Mouse (Mus musculus) intestine, embryonic 15.5 days (tissue): ENCODE measurements around the gene Ccdc163. TPM values are rescaled to one million over a fixed set of nuclear protein-coding genes. Genes with fewer than 3 reads are reported as not detected.
A peak's percentile ranks its signal among the peaks of the same experiment; 100 is the strongest.

ENCODE experiments used
- ATAC-seq: fragments of 200-750 bp; cut with Nextera tagmentation; 2 replicates; pipeline ENCODE4 v1.8.0; 2017; ENCODE audit warnings: moderate TSS enrichment, moderate library complexity
- H3K27ac ChIP-seq: fragments of 300-500 bp; sonication (generic); 2 replicates; pipeline ENCODE4 v1.5.1; 2015; ENCODE audit warnings: mild to moderate bottlenecking, inconsistent platforms
- H3K27me3 ChIP-seq: fragments of 300-500 bp; sonication (generic); replicated peaks from 2 replicates; pipeline ENCODE4 v1.6.1; 2015; ENCODE audit warnings: inconsistent platforms
- H3K36me3 ChIP-seq: fragments of 300-500 bp; sonication (generic); 2 replicates; pipeline ENCODE4 v1.6.1; 2015; ENCODE audit warnings: inconsistent platforms
- H3K4me1 ChIP-seq: fragments of 300-500 bp; sonication (generic); replicated peaks from 2 replicates; pipeline ENCODE4 v1.6.1; 2015; ENCODE audit warnings: inconsistent platforms
- H3K4me2 ChIP-seq: fragments of 300-500 bp; sonication (generic); replicated peaks from 2 replicates; pipeline ENCODE4 v1.6.1; 2015; ENCODE audit warnings: mild to moderate bottlenecking, inconsistent platforms
- H3K4me3 ChIP-seq: fragments of 300-500 bp; sonication (generic); replicated peaks from 2 replicates; pipeline ENCODE4 v1.5.1; 2015; ENCODE audit warnings: inconsistent platforms
- H3K9ac ChIP-seq: fragments of 300-500 bp; sonication (generic); 2 replicates; pipeline ENCODE4 v1.6.1; 2015; ENCODE audit warnings: inconsistent platforms
- H3K9me3 ChIP-seq: fragments of 300-500 bp; sonication (generic); 2 replicates; pipeline ENCODE4 v1.6.1; 2016; ENCODE audit warnings: inconsistent platforms
- WGBS: fragments of 180-500 bp; shearing (Covaris S2); methylation state at CpG from one replicate; pipeline ENCODE4 v1.1.7; 2015; 5-methylcytosine and 5-hydroxymethylcytosine counted together
- polyA plus RNA-seq: library from polyadenylated mRNA; unstranded; fragments of >200 nt; fragmentation: Nextera tagmentation; extraction: Ambion mirVana; gene quantifications from 2 replicates; pipeline ENCODE4 v1.2.1, GENCODE M21; 2015

The Ccdc163 gene
- polyA plus RNA-seq, 1 experiment from 2014 or later = 26.4 TPM

DNA sequence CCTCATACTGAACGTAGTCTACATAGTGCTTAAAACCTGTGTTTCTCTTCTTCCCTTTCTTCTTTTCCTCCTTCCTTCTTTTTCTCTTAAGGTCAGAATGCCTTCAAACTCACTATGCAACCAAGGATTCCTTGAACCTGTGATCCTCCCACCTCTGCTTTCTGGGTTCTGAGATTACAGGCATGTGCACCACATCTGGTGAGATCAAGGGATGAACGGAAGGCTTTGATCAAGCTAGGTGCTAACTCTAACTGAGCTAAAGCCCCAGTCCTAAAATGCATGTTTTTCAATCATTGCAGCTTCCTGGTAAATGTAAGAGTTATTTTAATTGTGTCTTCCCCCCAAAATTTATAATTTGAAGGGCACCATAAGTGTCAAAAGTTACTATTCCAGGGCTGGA, 26.7 kb downstream of the Ccdc163 start:
- H3K4me2 ChIP-seq = no peak overlapping the region
- no peaks in the 10 kb centered on the region for H3K27me3 ChIP-seq
- 0 out of 2 replicates have a peak, but pooled peaks cover 4% of the 10 kb centered on the region for H3K4me1 ChIP-seq
- 72% methylated on average over 2 of the region's 2 CpGs for WGBS
- no peak overlapping the region for H3K4me3 ChIP-seq
- H3K27ac ChIP-seq = no peak overlapping the region
- H3K9ac ChIP-seq = no peak overlapping the region
- H3K36me3 ChIP-seq = no peaks in the 10 kb centered on the region
- no peaks in the 10 kb centered on the region for H3K9me3 ChIP-seq
- ATAC-seq = no peak

- Histone ChIP-seq H3K4me2 (no peak overlapping the region), H3K4me1 (no peaks in the 10 kb centered on the region), H3K9me3 (no peaks in the 10 kb centered on the region), H3K27ac (no peak overlapping the region), H3K4me3 (no peak overlapping the region), H3K27me3 (no peaks in the 10 kb centered on the region), H3K36me3 (no peaks in the 10 kb centered on the region), H3K9ac (no peak overlapping the region)
- no peak for ATAC-seq
- WGBS = 83% methylated on average over 9 of the region's 9 CpGs
Observed at GRCm38 (mm10) chr4:116738972-116739751, 30.9 kb downstream of the Ccdc163 start.

DNA sequence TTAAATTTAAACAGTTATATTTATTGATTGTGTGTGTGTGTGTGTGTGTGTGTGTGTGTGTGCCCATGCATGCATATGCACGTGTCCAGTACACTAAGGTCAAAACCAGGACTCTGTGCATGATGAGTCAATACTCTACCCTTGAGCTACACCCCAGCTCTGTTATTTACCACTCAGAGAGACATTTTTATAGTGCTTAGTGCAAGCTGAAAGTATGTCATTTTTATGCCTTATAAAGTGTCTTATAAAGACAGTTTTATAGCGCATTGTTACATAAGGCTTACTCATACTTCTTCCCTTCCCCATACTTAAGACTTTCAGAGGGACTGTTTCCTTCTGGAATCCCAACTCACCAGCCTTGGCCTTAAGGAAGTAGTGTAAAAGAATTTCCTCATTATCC, 41.4 kb downstream of the Ccdc163 start:
- ATAC-seq = no peak
- no peaks in the 10 kb centered on the region for H3K4me1 ChIP-seq
- no peaks in the 10 kb centered on the region for H3K9me3 ChIP-seq
- no peaks in the 10 kb centered on the region for H3K36me3 ChIP-seq
- no peak overlapping the region for H3K9ac ChIP-seq
- 76% methylated on average over 2 of the region's 2 CpGs for WGBS
- no peak overlapping the region for H3K27ac ChIP-seq
- no peak overlapping the region for H3K4me2 ChIP-seq
- H3K4me3 ChIP-seq = no peak overlapping the region
- H3K27me3 ChIP-seq = no peaks in the 10 kb centered on the region

DNA sequence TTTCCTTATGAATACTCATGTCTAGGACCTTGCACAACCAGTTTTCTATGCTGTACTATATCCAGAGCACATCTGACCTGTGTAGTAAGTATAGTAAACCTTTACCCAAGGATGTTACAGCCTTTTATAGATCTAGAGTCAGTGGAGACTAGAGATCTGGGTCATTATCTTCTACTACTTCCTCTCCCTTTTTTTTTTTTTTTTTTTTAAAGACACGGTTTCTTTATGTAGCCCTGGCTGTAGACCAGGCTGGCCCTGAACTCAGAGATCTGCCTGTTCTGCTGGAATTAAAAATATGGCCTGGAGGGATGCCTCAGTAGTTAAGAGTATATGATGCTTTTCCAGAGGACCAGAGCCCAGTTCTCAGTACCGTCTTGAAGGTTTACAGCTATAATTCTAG, 53.6 kb downstream of the Ccdc163 start:
- H3K9ac ChIP-seq = no peak overlapping the region
- no peaks in the 10 kb centered on the region for H3K36me3 ChIP-seq
- no peak overlapping the region for H3K4me3 ChIP-seq
- 77% methylated on average over 2 of the region's 2 CpGs for WGBS
- no peak overlapping the region for H3K27ac ChIP-seq
- H3K4me1 ChIP-seq = no peaks in the 10 kb centered on the region
- no peaks in the 10 kb centered on the region for H3K9me3 ChIP-seq
- peak; percentile 34; the same call in 1 of the 2 replicates for ATAC-seq
- H3K4me2 ChIP-seq = no peak overlapping the region
- H3K27me3 ChIP-seq = no peaks in the 10 kb centered on the region

DNA sequence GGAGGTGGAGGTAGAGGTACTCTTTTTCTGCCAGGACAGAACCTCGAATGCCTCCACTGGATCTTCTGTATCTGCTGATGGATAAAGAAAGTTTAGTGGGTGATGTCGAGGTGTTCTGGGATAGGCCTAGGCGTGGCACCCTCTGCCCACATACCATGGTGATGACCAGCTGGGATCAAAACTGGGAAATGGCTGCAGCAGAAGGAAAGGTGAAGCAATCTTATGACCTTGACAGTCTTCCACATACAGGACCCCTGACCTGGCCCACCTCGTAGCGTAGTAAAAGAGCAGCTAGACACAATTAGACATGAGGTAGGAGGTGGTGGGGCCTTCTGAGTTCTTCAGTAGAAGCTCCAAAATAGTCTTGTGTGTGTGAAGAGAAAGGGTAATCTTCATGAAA, 55.7 kb downstream of the Ccdc163 start:
- Histone ChIP-seq H3K27ac (no peak overlapping the region), H3K4me2 (no peak overlapping the region), H3K4me3 (no peak overlapping the region), H3K9ac (no peak overlapping the region), H3K27me3 (no peaks in the 10 kb centered on the region), H3K36me3 (no peaks in the 10 kb centered on the region), H3K9me3 (no peaks in the 10 kb centered on the region), H3K4me1 (no peaks in the 10 kb centered on the region)
- 84% methylated on average over 5 of the region's 5 CpGs for WGBS
- no peak for ATAC-seq

GRCm38 (mm10) chr4:116768510-116768909, 60.2 kb downstream of the Ccdc163 start:
- no peak overlapping the region for H3K4me2 ChIP-seq
- H3K4me3 ChIP-seq = no peak overlapping the region
- no peak overlapping the region for H3K27ac ChIP-seq
- no peak overlapping the region for H3K9ac ChIP-seq
- ATAC-seq = no peak
- no peaks in the 10 kb centered on the region for H3K36me3 ChIP-seq
- H3K4me1 ChIP-seq = no peaks in the 10 kb centered on the region
- H3K27me3 ChIP-seq = no peaks in the 10 kb centered on the region
- 79% methylated on average over 5 of the region's 5 CpGs for WGBS
- H3K9me3 ChIP-seq = no peaks in the 10 kb centered on the region

DNA sequence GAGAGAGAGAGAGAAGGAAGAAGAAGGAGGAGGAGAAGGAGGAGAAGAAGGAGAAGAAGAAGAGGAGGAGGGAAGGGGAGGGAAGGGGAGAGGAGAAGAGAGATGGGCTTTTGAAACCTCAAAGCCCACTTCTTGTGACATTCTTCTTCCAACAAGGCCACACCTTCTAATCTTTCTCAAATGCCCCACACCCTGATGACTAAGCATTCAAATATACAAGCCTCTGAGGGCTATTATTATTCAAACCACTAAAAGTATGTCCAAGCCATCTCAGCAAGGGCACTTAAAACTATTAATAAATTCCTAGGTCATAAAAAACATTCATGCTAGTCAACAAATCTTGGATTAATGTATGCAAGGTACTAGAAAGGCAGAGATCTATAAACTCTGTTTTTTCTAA, 60.8 kb downstream of the Ccdc163 start:
- Histone ChIP-seq H3K4me3 (no peak overlapping the region), H3K27me3 (no peaks in the 10 kb centered on the region), H3K27ac (no peak overlapping the region), H3K4me2 (no peak overlapping the region), H3K36me3 (no peaks in the 10 kb centered on the region), H3K4me1 (no peaks in the 10 kb centered on the region), H3K9ac (no peak overlapping the region), H3K9me3 (no peaks in the 10 kb centered on the region)
- no peak for ATAC-seq

DNA sequence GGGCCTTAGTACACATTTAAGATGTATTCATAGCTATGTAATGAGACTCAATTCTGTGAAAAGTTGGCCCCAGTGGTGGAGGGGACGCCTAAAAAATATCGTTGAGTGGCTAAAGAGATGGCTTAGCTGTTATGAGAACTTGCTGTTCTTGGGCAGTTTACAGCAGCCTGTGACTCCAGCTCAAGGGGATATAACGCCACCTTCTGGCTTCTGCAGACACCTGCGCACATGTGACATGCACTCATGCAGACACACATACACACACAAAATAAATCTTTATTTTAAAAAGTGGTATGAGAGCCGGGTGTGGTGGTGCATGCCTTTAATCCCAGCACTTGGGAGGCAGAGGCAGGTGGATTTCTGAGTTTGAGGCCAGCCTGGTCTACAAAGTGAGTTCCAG, 68.1 kb downstream of the Ccdc163 start:
- Histone ChIP-seq H3K9me3 (no peaks in the 10 kb centered on the region), H3K4me1 (no peaks in the 10 kb centered on the region), H3K4me2 (no peak overlapping the region), H3K27ac (no peak overlapping the region), H3K4me3 (no peak overlapping the region), H3K9ac (no peak overlapping the region), H3K27me3 (no peaks in the 10 kb centered on the region), H3K36me3 (no peaks in the 10 kb centered on the region)
- 93% methylated on average over 5 of the region's 5 CpGs for WGBS
- no peak for ATAC-seq

DNA sequence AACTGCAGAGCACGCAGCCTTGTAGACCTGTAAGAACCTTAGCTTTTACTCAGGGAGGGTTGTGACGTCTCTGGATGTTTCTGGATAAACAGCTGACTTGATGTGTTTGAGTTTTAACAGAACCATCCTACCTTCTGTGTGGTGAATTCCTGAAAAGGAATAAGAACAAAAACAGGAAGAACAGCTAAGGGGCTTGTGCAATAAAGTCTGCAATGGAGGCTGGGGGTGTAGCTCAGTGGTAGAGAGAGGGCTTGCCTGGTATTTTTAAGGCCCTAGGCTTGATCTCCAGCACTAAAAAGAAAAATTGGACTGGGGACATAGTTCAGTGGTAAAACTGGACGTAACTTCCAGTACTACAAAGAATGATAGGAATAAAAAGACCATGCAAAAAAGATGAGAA, 68.8 kb downstream of the Ccdc163 start:
- WGBS = 79% methylated on average over 3 of the region's 3 CpGs
- H3K9ac ChIP-seq = no peak overlapping the region
- ATAC-seq = no peak
- H3K4me2 ChIP-seq = no peak overlapping the region
- no peak overlapping the region for H3K27ac ChIP-seq
- H3K9me3 ChIP-seq = no peaks in the 10 kb centered on the region
- H3K4me3 ChIP-seq = no peak overlapping the region
- no peaks in the 10 kb centered on the region for H3K4me1 ChIP-seq
- H3K27me3 ChIP-seq = no peaks in the 10 kb centered on the region
- H3K36me3 ChIP-seq = no peaks in the 10 kb centered on the region

DNA sequence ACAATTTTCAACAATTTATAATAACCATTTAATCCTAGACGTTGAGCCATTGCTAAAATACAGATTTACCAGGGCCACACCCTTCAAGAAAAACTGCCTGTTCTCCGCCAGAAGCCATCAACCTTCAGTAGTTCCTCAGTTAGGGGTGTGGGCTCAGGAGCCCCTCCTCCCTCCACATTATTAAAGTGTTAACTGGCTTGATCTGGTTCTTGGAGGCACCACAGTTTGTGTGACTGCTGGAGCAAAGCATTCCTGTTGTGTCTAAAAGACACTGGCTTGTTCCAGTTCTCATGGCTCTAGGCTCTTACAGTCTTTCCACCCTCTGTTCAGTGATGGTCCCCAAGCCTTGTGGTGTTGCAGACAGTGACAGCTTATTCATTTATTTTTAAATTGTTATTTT, 72.2 kb downstream of the Ccdc163 start:
- Histone ChIP-seq H3K27me3 (no peaks in the 10 kb centered on the region), H3K27ac (no peak overlapping the region), H3K4me1 (no peaks in the 10 kb centered on the region), H3K9me3 (no peaks in the 10 kb centered on the region), H3K4me3 (no peak overlapping the region), H3K36me3 (no peaks in the 10 kb centered on the region), H3K9ac (no peak overlapping the region), H3K4me2 (no peak overlapping the region)
- WGBS = 77% methylated on average over 2 of the region's 2 CpGs
- ATAC-seq = no peak

DNA sequence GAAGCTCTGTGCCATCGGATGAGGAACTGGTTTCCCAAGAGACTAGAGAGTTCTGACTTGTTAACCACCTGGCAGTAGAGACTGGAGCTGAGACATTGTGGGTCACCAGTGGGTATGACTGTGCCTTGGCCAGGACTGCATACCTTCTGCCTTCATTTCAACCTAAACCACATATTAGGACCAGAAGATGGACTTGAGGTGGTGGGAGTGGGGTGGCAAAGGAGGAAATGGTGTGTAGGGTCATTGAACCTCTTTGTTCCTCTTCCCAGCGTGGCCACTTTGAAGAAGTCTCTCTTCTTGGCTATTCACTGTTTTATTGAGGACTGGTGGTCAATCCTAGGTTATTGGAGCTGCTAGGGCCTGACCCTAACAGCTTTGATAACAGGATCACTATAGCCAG, 73.1 kb downstream of the Ccdc163 start:
- no peak overlapping the region for H3K4me2 ChIP-seq
- no peak for ATAC-seq

DNA sequence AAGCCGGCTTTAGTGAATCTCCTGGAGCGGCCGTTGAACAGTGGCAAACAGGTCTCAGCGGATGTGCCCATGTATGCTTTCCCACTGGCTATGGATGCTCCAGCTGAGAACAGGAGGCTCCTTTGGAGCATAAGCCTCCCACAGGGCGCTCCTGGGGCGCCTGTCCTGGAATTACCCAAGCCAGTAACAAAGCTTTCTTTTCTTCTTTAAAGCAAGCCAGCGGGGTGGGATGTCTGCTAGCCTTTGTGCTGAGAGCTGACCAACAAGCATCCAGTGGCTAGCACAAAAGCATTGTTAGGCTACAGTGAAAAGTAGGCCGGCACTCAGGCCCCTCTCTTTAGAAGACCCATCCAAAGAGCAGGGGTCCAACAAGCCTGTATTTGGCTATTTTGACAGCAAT, 73.9 kb downstream of the Ccdc163 start:
- no peak overlapping the region for H3K9ac ChIP-seq
- ATAC-seq = no peak
- H3K4me2 ChIP-seq = no peak overlapping the region
- H3K27ac ChIP-seq = no peak overlapping the region
- H3K4me1 ChIP-seq = no peaks in the 10 kb centered on the region
- WGBS = 40% methylated on average over 8 of the region's 8 CpGs
- no peaks in the 10 kb centered on the region for H3K9me3 ChIP-seq
- no peak overlapping the region for H3K4me3 ChIP-seq
- H3K36me3 ChIP-seq = no peaks in the 10 kb centered on the region
- H3K27me3 ChIP-seq = no peaks in the 10 kb centered on the region

More for the DNA sequence above, 73.1 kb downstream of the Ccdc163 start:
- Histone ChIP-seq H3K9me3 (no peaks in the 10 kb centered on the region), H3K4me3 (no peak overlapping the region), H3K27me3 (no peaks in the 10 kb centered on the region), H3K27ac (no peak overlapping the region), H3K4me1 (no peaks in the 10 kb centered on the region), H3K36me3 (no peaks in the 10 kb centered on the region), H3K9ac (no peak overlapping the region)
- WGBS = 56% methylated on average over 2 of the region's 2 CpGs

DNA sequence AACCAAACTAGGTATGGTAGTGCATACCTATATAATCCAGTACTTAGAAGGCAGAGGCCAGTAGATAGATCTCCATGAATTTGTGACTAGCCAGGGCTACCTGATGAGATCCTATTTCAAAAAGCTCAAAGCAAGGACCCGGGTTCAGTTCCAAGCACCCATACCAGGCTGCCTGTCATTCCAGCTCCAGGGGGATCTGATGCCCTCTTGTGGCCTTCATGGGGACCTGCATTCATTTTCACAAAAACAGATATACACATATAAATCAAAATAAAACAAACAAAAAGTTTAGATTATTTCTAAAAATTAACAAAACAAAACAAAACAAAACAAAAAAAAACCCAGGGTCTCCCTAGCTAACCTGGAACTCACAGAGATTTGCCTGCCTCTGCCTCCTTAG, 78.3 kb downstream of the Ccdc163 start:
- Histone ChIP-seq H3K4me3 (no peak overlapping the region), H3K4me1 (no peaks in the 10 kb centered on the region), H3K27ac (no peak overlapping the region), H3K9me3 (no peaks in the 10 kb centered on the region), H3K27me3 (no peaks in the 10 kb centered on the region), H3K9ac (no peak overlapping the region), H3K4me2 (no peak overlapping the region), H3K36me3 (no peaks in the 10 kb centered on the region)
- ATAC-seq = no peak
- WGBS = 97% methylated on average over 1 of the region's 1 CpGs
